ENCODE assay signal across 15 mouse cellular contexts in the genomic region with DNA sequence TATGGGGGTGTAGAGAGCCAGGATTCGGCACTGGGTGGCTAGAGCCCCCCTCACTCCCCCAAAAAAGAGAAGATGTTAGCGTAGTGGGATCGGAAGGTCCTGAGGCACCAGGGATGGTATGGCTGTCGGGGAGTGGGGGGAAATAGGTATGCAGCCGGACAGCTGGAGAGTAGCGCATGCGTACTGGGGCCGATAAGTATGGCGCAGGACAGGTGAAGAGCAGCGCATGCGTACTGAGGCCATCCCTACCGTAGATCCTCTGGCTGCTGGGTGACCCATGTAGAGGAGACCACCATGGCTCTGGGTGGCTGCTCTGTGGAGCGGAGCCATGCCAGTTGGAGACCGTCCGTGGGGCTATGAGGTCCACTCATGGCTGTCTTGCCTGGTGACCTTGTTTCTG.
DNase-seq lines count a peak whose midpoint lies in the region; ATAC-seq and TF ChIP-seq lines count a peak whose summit lies in the region.
"Had no signal": no experiment of that assay in that cellular context is flagged by ENCODE, and none has a peak within 500 bp of the region (broad histone marks: within the 10 kb centered on the region; RNA-seq: fewer than 3 reads in every experiment).

No protein-coding gene starts in this region.

- ATAC-seq in forebrain, postnatal 0 days, result no peak
- no peak for ATAC-seq in hindbrain, embryonic 13.5 days (ENCODE audit: low FRiP score)
- no peak for ATAC-seq in hindbrain, embryonic 14.5 days (ENCODE audit: low FRiP score)
- ATAC-seq in neural tube, embryonic 13.5 days (ENCODE audit: low read depth), result no peak

- H3K9me3 ChIP-seq in forebrain, embryonic 10.5 days, result no peaks in the 10 kb centered on the region
- H3K9me3 ChIP-seq in forebrain, postnatal 0 days (ENCODE audit: low read length), result no peaks in the 10 kb centered on the region
- no peaks in the 10 kb centered on the region for H3K9me3 ChIP-seq in hindbrain, embryonic 13.5 days
- no peaks in the 10 kb centered on the region for H3K9me3 ChIP-seq in hindbrain, embryonic 14.5 days (ENCODE audit: control insufficient read depth, low read length)
- H3K9me3 ChIP-seq in neural tube, embryonic 13.5 days, result no peaks in the 10 kb centered on the region
- H3K9me3 ChIP-seq: limb, embryonic 10.5 days had no signal

- H3K4me3 ChIP-seq in forebrain, embryonic 10.5 days, result peak overlapping the region; percentile 39; the same call in 1 of the 2 replicates
- H3K4me3 ChIP-seq in forebrain, postnatal 0 days (ENCODE audit: low read depth, low read length), result no peak overlapping the region
- H3K4me3 ChIP-seq in hindbrain, embryonic 13.5 days, result no peak overlapping the region
- H3K4me3 ChIP-seq in hindbrain, embryonic 14.5 days (replicated peaks; ENCODE audit: low read length), result no peak overlapping the region
- H3K4me3 ChIP-seq in neural tube, embryonic 13.5 days, result no peak overlapping the region
- H3K4me3 ChIP-seq: limb, embryonic 10.5 days; myocyte had no signal

- H3K4me2 ChIP-seq in forebrain, postnatal 0 days (ENCODE audit: low read depth), result no peak overlapping the region
- no peak overlapping the region; the same call in 1 of the 2 replicates for H3K4me2 ChIP-seq in hindbrain, embryonic 13.5 days
- no peak overlapping the region for H3K4me2 ChIP-seq in hindbrain, embryonic 14.5 days (replicated peaks)
- no peak overlapping the region for H3K4me2 ChIP-seq in neural tube, embryonic 13.5 days

- peaks cover 98% of the 10 kb centered on the region for H3K4me1 ChIP-seq in forebrain, embryonic 10.5 days
- H3K4me1 ChIP-seq in forebrain, postnatal 0 days (ENCODE audit: insufficient read depth), result peaks cover 50% of the 10 kb centered on the region
- peaks cover 98% of the 10 kb centered on the region for H3K4me1 ChIP-seq in hindbrain, embryonic 13.5 days (replicated peaks)
- H3K4me1 ChIP-seq in hindbrain, embryonic 14.5 days (replicated peaks; ENCODE audit: control insufficient read depth, insufficient read depth, low read length), result peaks cover 83% of the 10 kb centered on the region
- peaks cover 98% of the 10 kb centered on the region for H3K4me1 ChIP-seq in neural tube, embryonic 13.5 days (replicated peaks)

- H3K27ac ChIP-seq in forebrain, embryonic 10.5 days, result peak overlapping the region; percentile 84
- H3K27ac ChIP-seq in forebrain, postnatal 0 days (ENCODE audit: low read depth, low read length), result no peak overlapping the region
- H3K27ac ChIP-seq in hindbrain, embryonic 13.5 days, result peak overlapping the region; percentile 80; the same call in 1 of the 2 replicates
- H3K27ac ChIP-seq in hindbrain, embryonic 14.5 days, result no peak overlapping the region
- 0 out of 2 replicates have a peak overlapping the region, but pooled peaks have one; percentile 9 for H3K27ac ChIP-seq in neural tube, embryonic 13.5 days (replicated peaks)
- H3K27ac ChIP-seq: limb, embryonic 10.5 days had no signal

- H3K27me3 ChIP-seq in forebrain, embryonic 10.5 days (ENCODE audit: poor library complexity, severe bottlenecking), result peaks cover 46% of the 10 kb centered on the region
- no peaks in the 10 kb centered on the region for H3K27me3 ChIP-seq in forebrain, postnatal 0 days (ENCODE audit: insufficient read depth, low read length)
- no peaks in the 10 kb centered on the region for H3K27me3 ChIP-seq in hindbrain, embryonic 13.5 days
- no peaks in the 10 kb centered on the region for H3K27me3 ChIP-seq in hindbrain, embryonic 14.5 days (ENCODE audit: control insufficient read depth, insufficient read depth, low read length)
- no peaks in the 10 kb centered on the region for H3K27me3 ChIP-seq in neural tube, embryonic 13.5 days

- H3K36me3 ChIP-seq in forebrain, embryonic 10.5 days (replicated peaks), result 0 out of 2 replicates have a peak, but pooled peaks cover 2% of the 10 kb centered on the region
- H3K36me3 ChIP-seq in forebrain, postnatal 0 days (ENCODE audit: insufficient read depth), result no peaks in the 10 kb centered on the region
- H3K36me3 ChIP-seq in hindbrain, embryonic 13.5 days, result no peaks in the 10 kb centered on the region
- H3K36me3 ChIP-seq in hindbrain, embryonic 14.5 days (replicated peaks; ENCODE audit: control insufficient read depth, insufficient read depth), result no peaks in the 10 kb centered on the region
- H3K36me3 ChIP-seq in neural tube, embryonic 13.5 days, result no peaks in the 10 kb centered on the region
- H3K36me3 ChIP-seq: limb, embryonic 10.5 days had no signal

- WGBS in forebrain, embryonic 10.5 days, result 97% methylated on average over 15 of the region's 15 CpGs
- 97% methylated on average over 15 of the region's 15 CpGs for WGBS in forebrain, postnatal 0 days
- WGBS in hindbrain, embryonic 13.5 days, result 96% methylated on average over 15 of the region's 15 CpGs
- 97% methylated on average over 15 of the region's 15 CpGs for WGBS in hindbrain, embryonic 14.5 days
- WGBS in neural tube, embryonic 13.5 days, result 96% methylated on average over 15 of the region's 15 CpGs

- DNase-seq in forebrain, embryonic 10.5 days (ENCODE audit: extremely low spot score, low spot score), result no peak
- no peak for DNase-seq in forebrain, postnatal 0 days
- DNase-seq in hindbrain, embryonic 14.5 days (ENCODE audit: low spot score), result no peak
- no peak for DNase-seq in neural tube, embryonic 10.5 days (ENCODE audit: extremely low spot score, low spot score)
- no peak for DNase-seq in layer of hippocampus, postnatal 14 days (ENCODE audit: low spot score in 2 of 2)
- DNase-seq: B cell, adult 2 months; cerebellum, adult 8-10 months; kidney, adult 2 months; lung, adult 2 months; lung, postnatal 4 days; thymus, postnatal 4 days had no signal

- TF ChIP-seq CTCF in forebrain, postnatal 0 days (IDR thresholded peaks at IDR 0.05; ENCODE audit: low read depth), result no peak

- H3K9ac ChIP-seq in forebrain, postnatal 0 days, result no peak overlapping the region
- H3K9ac ChIP-seq in hindbrain, embryonic 13.5 days, result no peak overlapping the region
- no peak overlapping the region for H3K9ac ChIP-seq in hindbrain, embryonic 14.5 days
- no peak overlapping the region for H3K9ac ChIP-seq in neural tube, embryonic 13.5 days

Comparison
In these comparisons a context has a peak if more than half of its experiments do, and no peak if none do; other contexts are left out.
1. H3K27ac ChIP-seq: peak in forebrain, embryonic 10.5 days (single experiment), hindbrain, embryonic 13.5 days (single experiment) and neural tube, embryonic 13.5 days (single experiment); none in forebrain, postnatal 0 days (single experiment) and hindbrain, embryonic 14.5 days (single experiment).